Mouse (Mus musculus): ENCODE data around the gene Fbxl5.

- no peak for TF ChIP-seq CTCF (IDR thresholded peaks at IDR 0.05; ENCODE audit: borderline replicate concordance, insufficient read depth, low read length)
- peak; percentile 82 for TF ChIP-seq POLR2A (IDR thresholded peaks at IDR 0.05; ENCODE audit: low read depth, low read length)
These were observed 39.2 kb downstream of the Fbxl5 start for GRCm38 (mm10) chr5:43781977-43782930.

Data from embryonic fibroblast, embryonic 13.5 days (primary cell).